Mouse (Mus musculus) kidney, embryonic 16.5 days (tissue): ENCODE data around the gene Cntn2. TPM values are rescaled to one million over a fixed set of nuclear protein-coding genes. Genes with fewer than 3 reads are reported as not detected.

Source experiments
- ATAC-seq: fragments of 200-750 bp; cut with Nextera tagmentation; 2 replicates; pipeline ENCODE4 v1.8.0; 2017; ENCODE audit warnings: moderate TSS enrichment; ENCODE audit not compliant: low FRiP score, low TSS enrichment
- H3K27ac ChIP-seq: fragments of 300-500 bp; sonication (generic); 2 replicates; pipeline ENCODE4 v1.5.1; 2014; ENCODE audit warnings: low read length
- H3K27me3 ChIP-seq: fragments of 300-500 bp; sonication (generic); 2 replicates; pipeline ENCODE4 v1.6.1; 2014; ENCODE audit warnings: low read length, control low read depth, mixed read lengths; ENCODE audit not compliant: insufficient read depth
- H3K36me3 ChIP-seq: fragments of 300-500 bp; sonication (generic); 2 replicates; pipeline ENCODE4 v1.6.1; 2014; ENCODE audit warnings: low read length, control low read depth, mixed read lengths; ENCODE audit not compliant: insufficient read depth
- H3K4me1 ChIP-seq: fragments of 300-500 bp; sonication (generic); 2 replicates; pipeline ENCODE4 v1.6.1; 2014; ENCODE audit warnings: low read length, control low read depth, mixed read lengths; ENCODE audit not compliant: insufficient read depth
- H3K4me2 ChIP-seq: fragments of 300-500 bp; sonication (generic); replicated peaks from 2 replicates; pipeline ENCODE4 v1.6.1; 2014; ENCODE audit warnings: low read depth, low read length
- H3K4me3 ChIP-seq: fragments of 300-500 bp; sonication (generic); 2 replicates; pipeline ENCODE4 v1.5.1; 2014; ENCODE audit warnings: mild to moderate bottlenecking, low read length
- H3K9ac ChIP-seq: fragments of 300-500 bp; sonication (generic); replicated peaks from 2 replicates; pipeline ENCODE4 v1.6.1; 2014; ENCODE audit warnings: low read length
- H3K9me3 ChIP-seq: fragments of 300-500 bp; sonication (generic); 2 replicates; pipeline ENCODE4 v1.6.1; 2016; ENCODE audit warnings: low read length, control low read depth
- WGBS: fragments of 180-500 bp; shearing (Covaris S2); extraction: QIAGEN DNeasy Blood & Tissue Kit; methylation state at CpG from one replicate; pipeline ENCODE4 v1.1.7; 2014; 5-methylcytosine and 5-hydroxymethylcytosine counted together
- polyA plus RNA-seq: library from polyadenylated mRNA; unstranded; fragments of >200 nt; fragmentation: Nextera tagmentation; extraction: Ambion mirVana; gene quantifications from 2 replicates; pipeline ENCODE4 v1.2.1, GENCODE M21; 2015

Cntn2 gene
- polyA plus RNA-seq, 1 experiment from 2014 or later: 0.25 TPM

- Histone ChIP-seq H3K27ac (no peak overlapping the region), H3K4me3 (no peak overlapping the region), H3K4me2 (no peak overlapping the region), H3K4me1 (peaks cover 8% of the 10 kb centered on the region), H3K9ac (no peak overlapping the region), H3K9me3 (no peaks in the 10 kb centered on the region), H3K27me3 (peaks cover 14% of the 10 kb centered on the region), H3K36me3 (no peaks in the 10 kb centered on the region)
- WGBS: 54% methylated on average over 8 of the region's 8 CpGs
- ATAC-seq: no peak
Measured at GRCm38 (mm10) chr1:132560907-132561700, 18.0 kb upstream of the Cntn2 start.

- 24% methylated on average over 6 of the region's 6 CpGs for WGBS
Measured at GRCm38 (mm10) chr1:132559045-132559444, 16.0 kb upstream of the Cntn2 start.

GRCm38 (mm10) chr1:132557901-132558631 lies 15.0 kb upstream of the Cntn2 start:
- H3K36me3 ChIP-seq: no peaks in the 10 kb centered on the region
- no peak overlapping the region for H3K4me2 ChIP-seq
- H3K4me1 ChIP-seq: peaks cover 8% of the 10 kb centered on the region
- no peak overlapping the region for H3K4me3 ChIP-seq
- H3K27ac ChIP-seq: no peak overlapping the region
- ATAC-seq: peak; percentile 69; the same call in 1 of the 2 replicates
- H3K9ac ChIP-seq: no peak overlapping the region
- H3K9me3 ChIP-seq: no peaks in the 10 kb centered on the region
- peaks cover 14% of the 10 kb centered on the region for H3K27me3 ChIP-seq
- 26% methylated on average over 9 of the region's 9 CpGs for WGBS

More at GRCm38 (mm10) chr1:132559045-132559444, 16.0 kb upstream of the Cntn2 start:
- Histone ChIP-seq H3K9ac (no peak overlapping the region), H3K27ac (no peak overlapping the region), H3K4me2 (no peak overlapping the region), H3K27me3 (peaks cover 14% of the 10 kb centered on the region), H3K4me3 (no peak overlapping the region), H3K9me3 (no peaks in the 10 kb centered on the region), H3K36me3 (no peaks in the 10 kb centered on the region), H3K4me1 (peaks cover 8% of the 10 kb centered on the region)
- no peak for ATAC-seq

DNA sequence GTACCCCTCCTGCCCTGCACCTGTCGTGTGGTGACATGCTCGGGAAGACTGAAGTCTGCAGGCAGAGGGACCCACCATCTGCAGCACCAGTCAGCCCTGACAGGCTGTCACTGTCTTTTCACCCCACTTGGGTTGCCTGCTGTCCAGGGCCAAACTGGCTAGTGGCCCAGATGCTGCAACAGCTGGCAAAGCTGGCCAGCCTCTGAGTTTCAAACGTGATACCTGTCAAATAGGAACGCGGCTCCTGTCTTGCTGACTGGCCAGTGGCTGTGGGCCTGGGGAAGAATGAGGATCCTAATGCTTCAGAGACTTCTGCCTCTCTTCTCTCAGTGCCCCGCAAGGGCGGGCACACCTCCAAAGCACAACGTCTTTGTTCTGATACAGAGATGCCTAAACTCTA lies 733 bp upstream of the Cntn2 start:
- no peak overlapping the region for H3K4me2 ChIP-seq
- H3K4me1 ChIP-seq: peaks cover 27% of the 10 kb centered on the region
- ATAC-seq: no peak
- H3K4me3 ChIP-seq: no peak overlapping the region
- no peaks in the 10 kb centered on the region for H3K36me3 ChIP-seq
- no peak overlapping the region for H3K27ac ChIP-seq
- peaks cover 50% of the 10 kb centered on the region for H3K27me3 ChIP-seq
- no peaks in the 10 kb centered on the region for H3K9me3 ChIP-seq
- WGBS: 69% methylated on average over 8 of the region's 8 CpGs
- H3K9ac ChIP-seq: no peak overlapping the region

GRCm38 (mm10) chr1:132541824-132542599 lies 1.0 kb downstream of the Cntn2 start:
- Histone ChIP-seq H3K27me3 (peaks cover 50% of the 10 kb centered on the region), H3K27ac (no peak overlapping the region)

DNA sequence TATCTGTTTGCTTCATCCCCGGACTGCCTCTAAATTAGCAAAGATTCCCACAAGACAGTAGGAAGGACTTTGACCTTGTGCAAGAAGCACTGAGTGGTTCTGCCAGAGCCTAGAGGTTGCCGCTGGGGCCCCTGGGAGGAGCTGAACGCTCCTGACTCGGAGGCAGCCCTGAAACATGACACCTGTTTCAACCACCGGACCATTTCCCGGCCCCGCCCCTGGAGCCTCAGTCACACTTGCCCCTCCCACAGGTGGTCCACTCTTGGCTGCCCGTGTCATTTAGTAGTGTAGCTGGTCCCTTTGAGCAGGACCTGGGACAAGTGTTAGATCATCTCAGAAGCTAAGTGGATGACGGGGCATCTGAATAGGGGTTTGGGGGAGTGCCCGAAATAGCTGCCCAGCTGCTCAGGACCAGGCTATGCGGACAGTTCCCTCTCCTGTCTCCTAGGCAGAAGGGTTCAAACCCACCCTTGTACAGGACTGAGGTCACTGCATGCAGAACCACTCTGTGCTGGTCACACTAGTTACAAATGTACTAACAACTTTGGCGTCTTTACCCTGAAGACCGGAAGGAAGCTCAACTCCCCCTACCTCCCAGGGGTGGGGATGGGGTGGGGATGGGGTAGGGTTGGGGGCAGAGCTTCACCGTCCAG lies 1.8 kb downstream of the Cntn2 start:
- Histone ChIP-seq H3K9ac (no peak overlapping the region), H3K27me3 (peaks cover 50% of the 10 kb centered on the region), H3K36me3 (no peaks in the 10 kb centered on the region), H3K9me3 (no peaks in the 10 kb centered on the region), H3K4me2 (peak overlapping the region; percentile 40), H3K4me1 (peaks cover 27% of the 10 kb centered on the region), H3K4me3 (no peak overlapping the region), H3K27ac (no peak overlapping the region)
- WGBS: 2% methylated on average over 14 of the region's 14 CpGs
- peak; percentile 92 for ATAC-seq

More at GRCm38 (mm10) chr1:132541824-132542599, 1.0 kb downstream of the Cntn2 start:
- no peak overlapping the region; the same call in 1 of the 2 replicates for H3K4me3 ChIP-seq
- no peaks in the 10 kb centered on the region for H3K9me3 ChIP-seq
- H3K4me2 ChIP-seq: peak overlapping the region; percentile 53
- H3K4me1 ChIP-seq: peaks cover 27% of the 10 kb centered on the region
- WGBS: 11% methylated on average over 5 of the region's 5 CpGs
- no peak overlapping the region for H3K9ac ChIP-seq
- peak; percentile 46; the same call in 1 of the 2 replicates for ATAC-seq
- H3K36me3 ChIP-seq: no peaks in the 10 kb centered on the region

DNA sequence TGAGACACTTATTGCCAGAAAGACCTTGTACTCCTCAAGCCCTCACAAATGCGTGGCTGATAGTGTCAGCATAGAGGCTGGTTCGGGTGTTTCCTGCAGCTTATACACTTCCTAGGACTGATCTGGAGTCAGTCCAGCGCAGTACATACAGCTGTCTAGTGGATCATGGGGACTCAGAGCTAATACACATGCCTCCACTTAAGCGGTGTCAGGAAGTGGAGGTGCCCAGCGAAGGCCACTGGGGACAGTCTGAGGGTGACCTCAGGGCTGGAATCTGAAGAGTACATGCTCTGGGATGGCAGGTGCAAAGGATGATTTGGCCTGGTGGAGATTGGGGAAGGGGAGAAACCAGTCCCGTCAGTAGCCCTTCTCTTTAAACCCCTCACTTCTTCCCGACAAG lies 2.4 kb downstream of the Cntn2 start:
- Histone ChIP-seq H3K4me1 (peaks cover 27% of the 10 kb centered on the region), H3K9me3 (no peaks in the 10 kb centered on the region), H3K27ac (no peak overlapping the region), H3K36me3 (no peaks in the 10 kb centered on the region), H3K9ac (no peak overlapping the region), H3K4me3 (no peak overlapping the region), H3K4me2 (peak overlapping the region; percentile 40), H3K27me3 (peaks cover 50% of the 10 kb centered on the region)
- 0 out of 2 replicates have a peak, but pooled peaks have one; percentile 20 for ATAC-seq
- WGBS: 52% methylated on average over 7 of the region's 7 CpGs

- no peak overlapping the region for H3K4me2 ChIP-seq
- no peaks in the 10 kb centered on the region for H3K9me3 ChIP-seq
- no peaks in the 10 kb centered on the region for H3K36me3 ChIP-seq
- no peak overlapping the region for H3K27ac ChIP-seq
- H3K4me1 ChIP-seq: peaks cover 31% of the 10 kb centered on the region
- no peak overlapping the region for H3K4me3 ChIP-seq
- WGBS: 84% methylated on average over 5 of the region's 5 CpGs
- H3K9ac ChIP-seq: no peak overlapping the region
- ATAC-seq: no peak
- H3K27me3 ChIP-seq: peaks cover 33% of the 10 kb centered on the region
Measured at GRCm38 (mm10) chr1:132537736-132538135, 5.3 kb downstream of the Cntn2 start.

DNA sequence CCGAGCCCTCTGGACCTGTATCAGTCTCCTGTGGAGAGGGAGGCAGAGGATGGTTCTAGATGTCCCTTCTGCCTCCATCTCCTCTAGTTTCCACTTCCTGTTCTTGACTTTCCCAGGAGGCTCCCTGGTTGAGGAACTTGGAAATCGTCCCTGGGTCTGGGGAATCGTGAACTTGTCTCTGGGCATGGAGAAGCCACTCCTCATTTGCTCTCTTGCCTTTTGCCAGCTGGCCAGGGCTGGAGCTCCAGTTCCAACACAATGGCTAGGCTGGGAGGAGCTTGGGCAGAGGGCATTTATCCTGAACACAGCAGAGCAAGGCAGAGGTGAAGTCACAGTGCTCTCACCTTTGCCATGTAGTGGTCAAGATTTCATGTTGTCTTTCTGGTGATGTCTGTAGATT lies 6.6 kb downstream of the Cntn2 start:
- Histone ChIP-seq H3K27me3 (peaks cover 20% of the 10 kb centered on the region), H3K4me3 (no peak overlapping the region), H3K36me3 (no peaks in the 10 kb centered on the region), H3K4me2 (no peak overlapping the region), H3K9me3 (no peaks in the 10 kb centered on the region), H3K27ac (no peak overlapping the region), H3K4me1 (peaks cover 18% of the 10 kb centered on the region), H3K9ac (no peak overlapping the region)
- ATAC-seq: no peak
- 68% methylated on average over 3 of the region's 3 CpGs for WGBS
